Mouse (Mus musculus) embryonic facial prominence, embryonic 14.5 days (tissue): ENCODE data around the gene Grk3. TPM values are rescaled to one million over a fixed set of nuclear protein-coding genes. Genes with fewer than 3 reads are reported as not detected.

ENCODE experiments used
- ATAC-seq: fragments of 200-750 bp; cut with Nextera tagmentation; 2 replicates; pipeline ENCODE4 v1.8.0; 2017; ENCODE audit warnings: low read depth, moderate number of reproducible peaks, moderate TSS enrichment
- DNase-seq: peaks from one replicate; pipeline ENCODE4 v3.0.0-alpha.2; 2015; ENCODE audit warnings: low spot score
- H3K27ac ChIP-seq: fragments of 300-500 bp; sonication (generic); replicated peaks from 2 replicates; pipeline ENCODE4 v1.5.1; 2014; ENCODE audit warnings: low read depth, mild to moderate bottlenecking, low read length, moderate library complexity
- H3K27me3 ChIP-seq: fragments of 300-500 bp; sonication (generic); replicated peaks from 2 replicates; pipeline ENCODE4 v1.6.1; 2014; ENCODE audit warnings: low read length; ENCODE audit not compliant: control insufficient read depth, insufficient read depth
- H3K36me3 ChIP-seq: fragments of 300-500 bp; sonication (generic); 2 replicates; pipeline ENCODE4 v1.6.1; 2014; ENCODE audit warnings: low read length, mixed read lengths; ENCODE audit not compliant: control insufficient read depth, insufficient read depth
- H3K4me1 ChIP-seq: fragments of 300-500 bp; sonication (generic); 2 replicates; pipeline ENCODE4 v1.6.1; 2014; ENCODE audit warnings: antibody characterized with exemption, low read length; ENCODE audit not compliant: control insufficient read depth, insufficient read depth
- H3K4me2 ChIP-seq: fragments of 300-500 bp; sonication (generic); 2 replicates; pipeline ENCODE4 v1.6.1; 2014; ENCODE audit warnings: low read depth, mild to moderate bottlenecking, low read length, moderate library complexity, mixed read lengths
- H3K4me3 ChIP-seq: fragments of 300-500 bp; sonication (generic); 2 replicates; pipeline ENCODE4 v1.5.1; 2014; ENCODE audit warnings: low read depth, mild to moderate bottlenecking, low read length
- H3K9ac ChIP-seq: fragments of 300-500 bp; sonication (generic); 2 replicates; pipeline ENCODE4 v1.6.1; 2014; ENCODE audit warnings: low read depth, mild to moderate bottlenecking, low read length, moderate library complexity, mixed read lengths
- H3K9me3 ChIP-seq: fragments of 300-500 bp; sonication (generic); 2 replicates; pipeline ENCODE4 v1.6.1; 2016; ENCODE audit warnings: low read length; ENCODE audit not compliant: control insufficient read depth
- WGBS: fragments of 180-500 bp; shearing (Covaris S2); extraction: QIAGEN DNeasy Blood & Tissue Kit; methylation state at CpG from one replicate; pipeline ENCODE4 v1.1.7; 2014; 5-methylcytosine and 5-hydroxymethylcytosine counted together
- polyA plus RNA-seq: library from polyadenylated mRNA; unstranded; fragments of >200 nt; fragmentation: Nextera tagmentation; extraction: Ambion mirVana; gene quantifications from 2 replicates; pipeline ENCODE4 v1.2.1, GENCODE M21; 2014

Gene Grk3
- polyA plus RNA-seq = 6.6 and 8.6 TPM in 2 replicates

DNA sequence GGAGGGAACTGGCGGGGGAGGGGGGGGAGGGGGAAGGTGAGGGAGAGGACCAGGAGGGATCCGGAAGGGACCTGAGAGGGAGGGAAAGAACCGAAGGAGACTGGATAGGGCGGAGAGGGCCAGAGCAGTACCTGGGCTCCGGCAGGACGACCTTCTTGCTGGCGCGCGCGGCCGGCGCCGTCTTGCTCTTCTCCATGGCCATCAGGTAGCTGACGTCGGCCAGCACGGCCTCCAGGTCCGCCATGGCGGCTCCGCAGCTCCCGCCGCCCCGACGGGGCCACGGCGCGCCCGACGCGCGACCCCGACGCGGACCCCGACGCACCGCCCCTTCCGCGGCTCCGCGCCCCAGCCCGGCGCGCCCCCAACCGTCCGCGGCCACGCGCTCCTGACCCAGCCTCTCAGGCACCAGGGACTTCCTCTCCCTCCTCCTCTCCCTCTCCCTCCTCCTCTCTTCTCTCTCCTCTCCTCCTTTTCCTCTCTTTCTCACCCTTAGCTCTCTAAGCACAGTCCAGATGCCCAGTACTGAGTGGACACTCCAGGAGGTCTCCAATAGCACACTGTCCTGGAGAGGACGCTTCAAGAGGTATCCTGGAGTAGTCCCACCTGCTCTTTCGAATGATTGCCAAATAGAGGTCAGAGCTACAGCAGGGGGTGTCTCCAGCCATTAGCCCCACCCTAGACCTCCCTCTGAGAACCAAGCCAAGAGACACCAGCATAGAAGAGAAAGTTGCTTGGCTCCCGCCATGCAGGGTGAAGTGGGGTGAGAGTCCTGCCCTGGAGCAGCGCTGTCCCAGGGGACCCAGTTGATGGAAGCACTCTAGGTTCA, at the start of gene Grk3:
TSS of gene Grk3 (minus strand) at position 556 of the 826 bp plus-strand sequence.
- Histone ChIP-seq H3K4me2 (peak within 1 kb of the TSS; percentile 81), H3K36me3 (no peaks in the 10 kb centered on the region), H3K4me3 (peak within 1 kb of the TSS; percentile 65), H3K27me3 (0 out of 2 replicates have a peak, but pooled peaks cover 4% of the 10 kb centered on the region), H3K27ac (no peak within 1 kb of the TSS), H3K9me3 (no peaks in the 10 kb centered on the region), H3K9ac (peak within 1 kb of the TSS; percentile 83), H3K4me1 (peaks cover 12% of the 10 kb centered on the region)
- ATAC-seq = peak; percentile 77
- peak; percentile 72 for DNase-seq
- 13% methylated on average over 10 of the region's 52 CpGs for WGBS

DNA sequence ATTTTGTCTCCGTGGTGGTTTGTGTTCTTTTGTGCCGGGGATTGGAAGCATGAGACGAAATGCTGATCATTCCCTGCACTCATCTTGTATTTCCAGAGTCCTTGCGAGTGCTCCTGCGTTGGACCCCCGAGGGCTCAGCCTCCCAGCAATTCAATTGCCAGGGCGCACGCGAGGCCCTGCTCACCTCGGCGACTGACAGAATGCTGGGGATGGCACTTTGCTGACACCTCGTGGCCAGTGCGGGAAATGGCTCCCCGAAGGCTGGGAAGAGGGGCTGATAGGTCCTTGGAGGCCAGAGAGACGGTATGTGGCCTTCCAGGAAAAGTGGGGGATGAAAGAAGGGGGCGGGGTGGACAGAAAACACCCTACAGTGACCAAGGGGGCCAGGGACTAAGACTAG, 38.7 kb upstream of the Grk3 start:
- Histone ChIP-seq H3K9me3 (no peaks in the 10 kb centered on the region), H3K27ac (no peak overlapping the region), H3K4me2 (no peak overlapping the region), H3K4me1 (no peaks in the 10 kb centered on the region), H3K27me3 (no peaks in the 10 kb centered on the region), H3K4me3 (no peak overlapping the region), H3K9ac (no peak overlapping the region), H3K36me3 (no peaks in the 10 kb centered on the region)
- ATAC-seq = peak; percentile 67; the same call in 1 of the 2 replicates
- WGBS = 8% methylated on average over 16 of the region's 16 CpGs
- DNase-seq = peak; percentile 61

DNA sequence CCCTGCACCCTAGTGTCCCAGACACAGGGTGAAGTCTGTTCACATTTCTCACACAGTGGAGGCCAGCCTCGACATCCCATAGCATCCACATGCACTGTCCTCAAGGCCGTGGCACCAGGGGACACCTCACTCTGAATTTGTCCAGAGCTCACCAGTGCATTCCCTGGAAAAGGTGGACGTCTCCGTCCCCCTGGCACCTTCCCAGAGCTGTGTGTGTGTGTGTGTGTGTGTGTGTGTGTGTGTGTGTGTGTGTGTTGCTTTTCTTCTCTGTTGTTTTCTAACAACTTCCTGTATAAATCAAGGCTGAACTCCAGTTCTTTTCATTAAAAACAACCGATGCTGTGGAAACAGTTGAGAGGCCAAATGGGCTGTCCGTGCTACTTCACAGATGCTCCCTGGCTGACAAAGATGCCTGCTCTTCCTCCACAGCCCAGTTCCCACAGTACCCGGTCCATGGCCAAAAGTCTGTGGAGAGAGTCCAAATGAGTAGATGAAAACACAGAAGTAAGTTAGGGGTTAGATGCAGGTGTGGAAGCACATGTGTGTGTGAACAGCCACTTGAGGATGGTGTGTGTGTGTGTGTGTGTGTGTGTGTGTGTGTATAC, 35.1 kb upstream of the Grk3 start:
- no peaks in the 10 kb centered on the region for H3K36me3 ChIP-seq
- H3K9ac ChIP-seq = no peak overlapping the region
- H3K4me2 ChIP-seq = no peak overlapping the region
- H3K27me3 ChIP-seq = no peaks in the 10 kb centered on the region
- H3K9me3 ChIP-seq = no peaks in the 10 kb centered on the region
- H3K4me1 ChIP-seq = no peaks in the 10 kb centered on the region
- ATAC-seq = no peak
- DNase-seq = no peak
- 49% methylated on average over 7 of the region's 7 CpGs for WGBS
- H3K27ac ChIP-seq = no peak overlapping the region
- H3K4me3 ChIP-seq = no peak overlapping the region

DNA sequence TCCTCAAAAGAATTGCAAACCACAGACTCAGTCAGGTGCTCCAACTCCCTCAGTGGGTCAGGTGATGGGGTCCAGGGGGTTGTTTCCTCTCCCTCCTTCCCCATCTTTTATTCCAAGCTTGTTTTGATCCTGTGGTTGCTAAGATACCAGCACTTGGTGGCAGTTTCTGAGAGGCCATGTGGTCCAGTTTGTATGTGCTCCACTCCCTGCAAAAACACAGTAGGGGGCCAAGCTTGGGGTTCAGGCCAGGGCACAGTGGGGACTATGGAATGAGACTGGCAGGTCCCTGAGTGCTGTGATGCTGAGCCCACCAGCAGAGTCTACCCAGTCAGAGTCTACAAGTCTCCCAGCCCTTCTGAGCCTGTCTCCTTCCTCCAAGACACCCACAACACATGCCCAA, 34.3 kb upstream of the Grk3 start:
- H3K9me3 ChIP-seq = no peaks in the 10 kb centered on the region
- no peak for ATAC-seq
- H3K4me3 ChIP-seq = no peak overlapping the region
- no peaks in the 10 kb centered on the region for H3K36me3 ChIP-seq
- H3K4me2 ChIP-seq = no peak overlapping the region
- no peak for DNase-seq
- H3K27me3 ChIP-seq = no peaks in the 10 kb centered on the region
- H3K27ac ChIP-seq = no peak overlapping the region
- H3K4me1 ChIP-seq = no peaks in the 10 kb centered on the region
- no peak overlapping the region for H3K9ac ChIP-seq

DNA sequence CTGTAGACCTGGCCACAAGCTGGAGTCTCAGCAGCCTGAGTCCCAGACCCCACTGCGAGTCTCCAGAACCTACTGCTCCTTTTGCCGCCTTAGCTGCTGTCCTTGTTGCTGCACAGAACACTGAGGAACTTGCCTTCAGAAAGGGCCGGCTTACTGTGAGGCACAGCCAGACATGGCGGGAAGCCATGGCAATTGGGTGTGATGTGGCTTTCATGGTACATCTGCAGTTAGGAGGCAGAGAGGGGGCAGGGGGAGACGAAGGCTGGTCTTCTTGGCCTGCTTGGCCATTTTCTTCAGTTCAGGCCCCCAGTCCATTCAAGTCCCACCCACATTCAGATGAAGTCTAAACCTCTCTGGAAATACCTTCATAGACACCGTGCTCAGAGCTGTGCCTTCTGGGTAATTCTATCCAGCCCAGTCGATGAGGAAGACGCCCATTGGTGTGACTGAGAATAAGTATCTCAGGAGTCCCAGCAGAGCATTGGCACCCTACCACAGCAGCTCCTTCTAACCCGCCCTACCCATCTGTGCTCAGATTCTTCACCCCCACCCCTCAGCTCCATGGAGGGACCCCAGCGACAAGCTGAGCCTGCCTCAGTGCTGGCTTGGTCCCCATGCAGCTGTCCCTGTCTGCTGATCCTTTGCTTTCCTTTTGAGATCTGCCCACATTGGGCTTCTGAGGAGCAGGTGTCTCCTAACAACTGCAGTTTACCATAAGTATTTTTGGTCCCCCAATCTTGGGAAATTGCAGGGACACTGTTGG, 30.1 kb upstream of the Grk3 start:
- H3K9ac ChIP-seq = no peak overlapping the region
- WGBS = 81% methylated on average over 10 of the region's 10 CpGs
- no peaks in the 10 kb centered on the region for H3K27me3 ChIP-seq
- H3K4me1 ChIP-seq = no peaks in the 10 kb centered on the region; the same call in 1 of the 2 replicates
- no peaks in the 10 kb centered on the region for H3K9me3 ChIP-seq
- no peaks in the 10 kb centered on the region for H3K36me3 ChIP-seq
- DNase-seq (peak; percentile 63), ATAC-seq (peak; percentile 55; the same call in 1 of the 2 replicates)
- no peak overlapping the region for H3K4me3 ChIP-seq
- H3K4me2 ChIP-seq = no peak overlapping the region
- no peak overlapping the region for H3K27ac ChIP-seq

DNA sequence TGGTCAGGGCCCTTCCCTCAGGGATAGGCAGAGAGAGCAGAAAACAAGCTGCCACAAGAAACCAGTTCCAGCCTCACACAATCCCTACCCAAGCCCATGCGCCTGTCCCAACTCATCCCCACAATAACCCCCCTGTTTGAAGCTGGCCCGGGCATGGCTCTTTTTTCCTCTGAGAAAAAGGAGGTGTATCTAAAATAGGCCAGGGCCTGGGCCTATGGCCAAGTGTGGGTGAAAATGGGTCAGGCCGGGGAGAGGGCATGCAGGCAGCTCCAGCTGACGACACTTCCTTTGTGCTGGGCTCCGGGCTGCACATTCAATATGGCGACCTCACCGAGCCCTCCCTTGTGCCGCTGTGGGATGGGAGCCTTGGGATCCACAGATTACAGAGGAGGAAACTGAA, 27.9 kb upstream of the Grk3 start:
- Histone ChIP-seq H3K27ac (no peak overlapping the region), H3K4me2 (no peak overlapping the region), H3K27me3 (no peaks in the 10 kb centered on the region), H3K4me3 (no peak overlapping the region), H3K9ac (no peak overlapping the region), H3K4me1 (no peaks in the 10 kb centered on the region; the same call in 1 of the 2 replicates), H3K9me3 (no peaks in the 10 kb centered on the region), H3K36me3 (no peaks in the 10 kb centered on the region)
- no peak for ATAC-seq
- no peak for DNase-seq
- WGBS = 87% methylated on average over 8 of the region's 8 CpGs

DNA sequence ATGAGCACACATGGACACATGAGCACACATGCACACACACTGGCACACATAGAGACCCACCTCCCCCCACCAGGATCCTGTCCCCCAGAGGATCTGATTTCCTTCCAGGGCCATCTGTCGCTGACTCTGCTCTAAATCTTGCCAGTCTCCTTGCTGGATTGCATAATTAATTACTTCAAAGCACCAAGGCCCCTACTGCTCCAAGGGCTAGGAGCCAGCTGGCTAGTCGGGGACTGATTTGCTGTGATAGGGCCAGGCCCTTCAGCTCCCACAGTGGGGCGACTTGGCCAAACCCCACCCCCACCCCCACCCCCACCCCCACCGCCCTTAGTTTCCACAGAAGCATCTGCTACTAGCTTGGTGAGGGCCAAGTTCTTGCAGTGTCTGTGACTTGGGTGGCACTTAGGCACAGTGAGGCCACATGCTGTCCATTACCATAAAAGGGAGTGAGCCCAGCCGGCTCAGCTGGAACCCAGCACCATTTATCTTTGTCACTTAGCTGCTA, 26.0 kb upstream of the Grk3 start:
- H3K9me3 ChIP-seq = no peaks in the 10 kb centered on the region
- no peaks in the 10 kb centered on the region; the same call in 1 of the 2 replicates for H3K4me1 ChIP-seq
- 15% methylated on average over 5 of the region's 5 CpGs for WGBS
- no peak overlapping the region for H3K9ac ChIP-seq
- H3K27me3 ChIP-seq = no peaks in the 10 kb centered on the region
- ATAC-seq (peak; percentile 84), DNase-seq (peak; percentile 79)
- H3K4me3 ChIP-seq = no peak overlapping the region
- no peaks in the 10 kb centered on the region for H3K36me3 ChIP-seq
- H3K27ac ChIP-seq = no peak overlapping the region
- H3K4me2 ChIP-seq = no peak overlapping the region

DNA sequence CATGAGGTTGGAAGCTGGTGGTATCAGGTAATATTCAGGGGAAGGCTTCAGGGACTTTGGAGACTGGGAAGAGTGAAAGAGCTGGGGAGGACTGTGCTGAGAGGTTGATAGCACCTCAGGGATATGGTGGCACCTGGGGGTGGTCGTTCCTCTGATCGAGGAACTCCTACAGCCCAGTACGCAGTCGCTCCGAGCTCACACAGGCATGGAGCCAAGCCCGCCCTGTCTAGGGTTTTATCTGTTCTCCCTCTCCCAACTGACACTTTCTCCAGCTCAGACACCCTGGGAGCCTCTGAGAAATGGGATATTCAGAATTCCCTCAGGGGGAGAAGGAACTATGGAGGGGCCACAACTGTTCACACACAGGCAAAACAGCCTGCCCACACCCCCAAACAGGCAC, 25.2 kb upstream of the Grk3 start:
- no peaks in the 10 kb centered on the region for H3K27me3 ChIP-seq
- H3K4me3 ChIP-seq = no peak overlapping the region
- no peaks in the 10 kb centered on the region for H3K36me3 ChIP-seq
- DNase-seq (no peak), ATAC-seq (no peak)
- H3K4me2 ChIP-seq = no peak overlapping the region
- H3K9ac ChIP-seq = no peak overlapping the region
- no peak overlapping the region for H3K27ac ChIP-seq
- peaks cover 4% of the 10 kb centered on the region for H3K4me1 ChIP-seq
- H3K9me3 ChIP-seq = no peaks in the 10 kb centered on the region
- WGBS = 63% methylated on average over 6 of the region's 6 CpGs
